Mouse (Mus musculus): ENCODE measurements around the gene Rbks. TPM values are rescaled to one million over a fixed set of nuclear protein-coding genes. Genes with fewer than 3 reads are reported as not detected.

Gene Rbks
- polyA plus RNA-seq, 1 experiment from 2014 or later: 1.7 TPM

DNA sequence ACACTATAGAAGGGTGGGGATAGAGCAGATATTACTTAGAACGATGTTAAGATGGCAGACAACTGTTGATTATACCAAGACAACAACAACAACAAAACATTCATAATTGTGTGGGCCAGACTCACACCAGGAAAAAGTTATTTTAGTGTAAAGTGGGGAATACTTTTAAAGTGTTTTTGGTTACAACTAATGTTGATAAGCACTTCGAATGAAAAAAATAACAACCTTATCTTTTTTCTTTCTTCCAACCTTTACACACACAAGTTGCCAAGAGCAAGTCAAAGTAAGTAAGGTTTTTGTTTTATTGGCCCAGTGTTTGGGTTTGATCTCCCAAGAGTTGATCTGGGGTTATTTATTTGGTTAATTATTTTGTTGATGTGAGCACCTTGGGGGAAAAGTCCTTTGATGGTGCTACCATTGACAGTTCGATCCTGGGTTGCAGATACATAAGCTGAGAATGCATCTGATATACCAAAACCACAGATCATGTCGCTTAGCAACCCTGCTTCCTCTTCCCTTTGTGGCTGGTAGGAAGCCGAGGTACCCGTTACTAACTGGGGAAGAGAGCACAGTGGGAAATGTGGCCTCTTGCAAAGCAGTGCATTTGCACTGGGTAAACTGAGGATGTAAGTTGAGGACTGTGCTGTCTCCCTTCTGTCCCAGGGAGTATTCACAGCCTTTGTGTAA, 82.9 kb downstream of the Rbks start:
- ATAC-seq (ENCODE audit: insufficient number of reproducible peaks, insufficient read depth, low FRiP score, low TSS enrichment): no peak
- Histone ChIP-seq H3K9ac (peak overlapping the region; percentile 68), H3K27me3 (no peaks in the 10 kb centered on the region), H3K4me1 (peaks cover 7% of the 10 kb centered on the region), H3K4me3 (peak overlapping the region; percentile 61), H3K36me3 (peaks cover 22% of the 10 kb centered on the region), H3K9me3 (no peaks in the 10 kb centered on the region), H3K27ac (peak overlapping the region; percentile 71), H3K4me2 (replicated peaks) (peak overlapping the region; percentile 54)
- whole genome bisulfite sequencing: 50% methylated on average over 6 of the region's 6 CpGs

DNA sequence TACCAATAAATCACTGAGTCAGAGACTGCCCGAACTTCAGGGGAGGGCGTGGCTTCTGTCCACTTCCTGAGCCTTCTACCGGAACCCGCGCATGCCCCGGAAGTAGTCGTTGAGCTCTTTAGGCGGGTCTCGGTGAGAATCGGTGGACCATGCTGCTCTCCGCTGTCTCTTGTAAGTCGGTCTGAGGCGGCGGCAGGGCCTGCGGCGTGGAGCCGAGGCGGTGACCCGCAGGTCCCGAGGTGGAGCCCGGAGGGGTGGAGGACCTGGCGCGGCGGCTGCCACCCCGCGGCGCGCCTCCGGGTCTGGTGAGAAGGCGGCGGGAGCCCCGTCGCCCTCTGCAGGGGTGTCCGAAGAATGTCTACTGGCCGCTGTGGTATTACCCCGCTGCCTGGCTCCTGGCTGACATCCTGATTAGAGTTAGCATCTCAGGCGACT, 83.6 kb downstream of the Rbks start:
- peak; percentile 87 for ATAC-seq (ENCODE audit: insufficient number of reproducible peaks, insufficient read depth, low FRiP score, low TSS enrichment)
- Histone ChIP-seq H3K4me2 (replicated peaks) (peak overlapping the region; percentile 54), H3K27me3 (no peaks in the 10 kb centered on the region), H3K36me3 (peaks cover 16% of the 10 kb centered on the region; the same call in 1 of the 2 replicates), H3K9me3 (no peaks in the 10 kb centered on the region), H3K9ac (peak overlapping the region; percentile 68), H3K4me1 (peaks cover 7% of the 10 kb centered on the region), H3K27ac (peak overlapping the region; percentile 71), H3K4me3 (peak overlapping the region; percentile 61)
- WGBS: under 1% methylated on average over 37 of the region's 37 CpGs

DNA sequence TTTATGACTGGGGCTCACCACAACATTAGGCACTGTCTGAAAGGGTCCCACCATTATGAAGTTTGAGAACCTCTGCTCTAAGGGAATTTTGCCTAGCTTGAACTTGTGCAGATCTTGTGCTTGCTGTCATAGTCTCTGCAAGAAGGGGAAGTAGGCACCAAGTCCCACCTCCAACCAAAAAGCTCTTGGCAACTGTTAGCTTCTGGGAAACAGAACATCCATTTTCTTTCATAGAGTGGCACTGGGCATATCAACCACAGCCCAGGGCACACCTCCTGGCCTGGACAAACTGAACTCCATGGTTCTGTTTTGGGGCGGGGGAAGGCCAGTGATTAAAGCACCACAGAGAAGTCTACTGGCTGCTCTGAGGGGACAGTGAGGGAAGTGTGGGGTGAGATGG, 86.2 kb downstream of the Rbks start:
- ATAC-seq (ENCODE audit: insufficient number of reproducible peaks, insufficient read depth, low FRiP score, low TSS enrichment): no peak
- Histone ChIP-seq H3K36me3 (no peaks in the 10 kb centered on the region), H3K4me3 (no peak overlapping the region), H3K4me2 (replicated peaks) (no peak overlapping the region), H3K9me3 (no peaks in the 10 kb centered on the region), H3K27me3 (no peaks in the 10 kb centered on the region), H3K27ac (no peak overlapping the region), H3K9ac (no peak overlapping the region), H3K4me1 (peaks cover 7% of the 10 kb centered on the region)
- 88% methylated on average over 1 of the region's 1 CpGs for WGBS

DNA sequence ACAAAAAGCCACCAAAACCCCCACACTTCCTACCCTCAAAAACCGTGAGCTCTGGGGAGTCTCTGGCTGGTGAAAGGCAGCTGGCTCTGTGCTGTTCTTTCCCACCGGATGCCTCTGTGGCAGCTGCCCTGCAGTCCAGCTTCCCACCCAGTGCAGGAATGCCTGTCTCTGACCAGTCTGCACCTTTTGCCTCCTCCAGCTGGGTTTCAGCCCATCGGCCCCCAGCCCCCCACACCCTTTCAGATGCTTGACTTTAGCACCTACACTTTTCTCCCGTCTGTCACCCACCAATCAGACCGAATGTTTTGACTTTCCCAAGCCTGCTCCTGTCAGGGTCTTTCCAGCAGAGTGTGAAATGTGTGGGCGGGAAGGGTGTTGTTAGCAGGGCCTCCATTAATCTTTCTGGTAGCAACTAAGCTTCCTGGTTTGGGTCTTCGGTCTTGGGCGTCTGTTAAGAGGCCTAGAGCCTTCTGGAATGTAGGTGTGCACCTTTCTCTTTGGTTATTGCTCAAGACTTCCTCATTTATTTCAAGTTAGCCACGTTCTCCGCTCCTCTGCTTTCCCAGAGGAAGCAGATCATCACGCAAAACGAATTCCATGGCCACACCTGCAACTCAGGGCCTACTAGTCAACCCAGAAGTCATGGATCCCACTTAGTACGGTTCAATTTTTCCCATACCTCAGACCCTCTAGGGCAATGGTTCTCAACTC, 86.9 kb downstream of the Rbks start:
- Histone ChIP-seq H3K9me3 (no peaks in the 10 kb centered on the region), H3K27ac (no peak overlapping the region), H3K4me2 (replicated peaks) (no peak overlapping the region), H3K9ac (no peak overlapping the region), H3K4me1 (peaks cover 7% of the 10 kb centered on the region), H3K27me3 (no peaks in the 10 kb centered on the region), H3K36me3 (no peaks in the 10 kb centered on the region), H3K4me3 (no peak overlapping the region)
- ATAC-seq (ENCODE audit: insufficient number of reproducible peaks, insufficient read depth, low FRiP score, low TSS enrichment): no peak
- 76% methylated on average over 13 of the region's 13 CpGs for WGBS

DNA sequence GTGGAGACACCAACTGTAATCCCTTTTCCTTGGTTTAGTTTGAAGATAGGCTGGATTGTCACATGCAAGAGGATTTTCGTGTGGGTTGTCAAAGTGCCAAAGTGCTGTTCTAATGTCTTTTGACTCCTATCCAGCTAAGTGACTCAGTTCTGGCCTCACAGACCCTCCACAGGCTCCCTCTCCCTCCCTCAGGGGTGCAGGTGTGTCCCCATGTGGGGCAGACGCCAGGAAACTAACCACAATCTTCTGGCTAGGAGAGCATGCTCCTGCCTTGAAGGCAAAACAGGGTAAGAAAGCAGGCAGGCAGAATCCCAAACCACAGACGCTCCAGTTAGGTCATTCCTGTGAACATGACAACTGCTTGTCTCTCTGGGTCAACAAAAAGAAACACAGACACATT, 91.3 kb downstream of the Rbks start:
- Histone ChIP-seq H3K36me3 (no peaks in the 10 kb centered on the region), H3K4me2 (replicated peaks) (no peak overlapping the region), H3K27me3 (no peaks in the 10 kb centered on the region), H3K9ac (no peak overlapping the region), H3K9me3 (no peaks in the 10 kb centered on the region), H3K27ac (no peak overlapping the region), H3K4me1 (no peaks in the 10 kb centered on the region), H3K4me3 (no peak overlapping the region)
- 50% methylated on average over 3 of the region's 3 CpGs for whole genome bisulfite sequencing
- ATAC-seq (ENCODE audit: insufficient number of reproducible peaks, insufficient read depth, low FRiP score, low TSS enrichment): no peak

DNA sequence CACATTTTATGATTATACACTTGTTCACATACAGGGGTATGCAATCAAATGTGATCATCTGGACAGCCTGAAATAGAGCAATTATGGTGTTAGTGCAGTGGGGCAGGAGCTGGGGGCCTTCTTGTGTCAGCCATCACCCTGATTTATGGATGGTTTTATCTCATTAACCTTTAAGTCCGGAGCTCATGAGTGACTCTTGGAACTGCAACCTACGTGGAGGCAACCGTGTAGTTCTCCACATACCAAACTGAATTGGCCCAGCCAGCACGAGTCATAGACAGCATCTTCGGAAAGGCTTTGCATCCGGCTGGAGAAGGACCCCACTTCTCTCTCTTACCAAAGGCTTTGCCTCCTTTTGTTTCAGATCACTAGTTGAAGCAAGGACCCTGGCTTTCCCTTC, 93.7 kb downstream of the Rbks start:
- no peak overlapping the region for H3K4me2 ChIP-seq (replicated peaks)
- no peaks in the 10 kb centered on the region for H3K4me1 ChIP-seq
- no peak for ATAC-seq (ENCODE audit: insufficient number of reproducible peaks, insufficient read depth, low FRiP score, low TSS enrichment)
- no peaks in the 10 kb centered on the region for H3K9me3 ChIP-seq
- WGBS: 75% methylated on average over 6 of the region's 6 CpGs
- H3K27ac ChIP-seq: no peak overlapping the region
- no peak overlapping the region for H3K9ac ChIP-seq
- no peak overlapping the region for H3K4me3 ChIP-seq
- no peaks in the 10 kb centered on the region for H3K27me3 ChIP-seq
- H3K36me3 ChIP-seq: no peaks in the 10 kb centered on the region

DNA sequence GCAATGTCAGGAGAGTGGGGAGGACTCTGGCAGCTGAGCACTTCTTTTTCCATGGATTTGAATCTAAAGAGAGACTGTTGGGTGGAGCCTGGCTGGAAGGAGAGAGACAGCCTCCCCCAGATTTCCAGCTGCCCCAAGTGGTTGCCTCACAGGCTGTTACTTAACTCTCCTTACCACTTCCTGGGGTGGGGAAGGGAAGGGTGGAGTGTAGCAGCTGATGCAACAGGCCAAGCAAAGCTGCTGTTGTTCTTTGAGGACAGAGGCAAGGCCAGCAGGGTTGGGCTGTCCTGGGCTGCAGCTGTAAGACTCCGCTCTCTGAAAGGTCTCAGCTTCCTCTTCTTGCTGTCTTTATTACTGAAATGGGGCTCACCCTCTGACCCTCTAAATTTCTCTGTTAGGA, 95.0 kb downstream of the Rbks start:
- H3K4me1 ChIP-seq: no peaks in the 10 kb centered on the region
- no peaks in the 10 kb centered on the region for H3K36me3 ChIP-seq
- no peak for ATAC-seq (ENCODE audit: insufficient number of reproducible peaks, insufficient read depth, low FRiP score, low TSS enrichment)
- no peak overlapping the region for H3K27ac ChIP-seq
- no peak overlapping the region for H3K4me2 ChIP-seq (replicated peaks)
- H3K4me3 ChIP-seq: no peak overlapping the region
- no peak overlapping the region for H3K9ac ChIP-seq
- no peaks in the 10 kb centered on the region for H3K27me3 ChIP-seq
- H3K9me3 ChIP-seq: no peaks in the 10 kb centered on the region
- 65% methylated on average over 1 of the region's 1 CpGs for WGBS

DNA sequence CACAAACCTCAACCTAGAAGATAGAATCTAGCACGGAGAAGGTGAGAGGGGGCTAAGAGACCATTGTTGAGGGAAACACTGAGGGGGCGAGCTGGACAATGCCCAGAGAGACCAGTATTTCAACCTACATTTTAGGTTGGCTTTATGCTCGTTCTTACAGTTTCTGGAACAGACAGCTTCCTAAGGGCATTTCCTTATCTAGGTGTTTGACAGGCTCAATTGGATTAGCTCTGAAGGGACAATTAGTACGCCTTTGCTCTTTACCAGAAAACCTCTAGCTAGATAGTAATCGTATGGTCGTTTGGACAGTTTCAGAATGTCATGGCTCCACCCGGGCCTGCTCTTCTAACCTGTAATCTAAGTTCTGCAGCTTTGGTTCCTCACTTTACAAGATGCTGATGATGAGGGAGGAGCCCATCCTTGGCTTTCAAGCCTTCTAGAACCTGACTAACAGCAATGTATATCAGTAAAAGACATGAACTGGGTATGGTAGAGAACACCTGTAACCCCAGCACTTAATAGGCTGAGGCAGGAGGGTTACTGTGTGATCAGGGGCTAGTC, 96.2 kb downstream of the Rbks start:
- 78% methylated on average over 7 of the region's 7 CpGs for WGBS
- no peaks in the 10 kb centered on the region for H3K36me3 ChIP-seq
- H3K4me3 ChIP-seq: no peak overlapping the region
- no peaks in the 10 kb centered on the region for H3K27me3 ChIP-seq
- no peak overlapping the region for H3K9ac ChIP-seq
- H3K4me2 ChIP-seq (replicated peaks): no peak overlapping the region
- no peak overlapping the region for H3K27ac ChIP-seq
- H3K4me1 ChIP-seq: peaks cover 4% of the 10 kb centered on the region; the same call in 1 of the 2 replicates
- H3K9me3 ChIP-seq: no peaks in the 10 kb centered on the region
- ATAC-seq (ENCODE audit: insufficient number of reproducible peaks, insufficient read depth, low FRiP score, low TSS enrichment): no peak

DNA sequence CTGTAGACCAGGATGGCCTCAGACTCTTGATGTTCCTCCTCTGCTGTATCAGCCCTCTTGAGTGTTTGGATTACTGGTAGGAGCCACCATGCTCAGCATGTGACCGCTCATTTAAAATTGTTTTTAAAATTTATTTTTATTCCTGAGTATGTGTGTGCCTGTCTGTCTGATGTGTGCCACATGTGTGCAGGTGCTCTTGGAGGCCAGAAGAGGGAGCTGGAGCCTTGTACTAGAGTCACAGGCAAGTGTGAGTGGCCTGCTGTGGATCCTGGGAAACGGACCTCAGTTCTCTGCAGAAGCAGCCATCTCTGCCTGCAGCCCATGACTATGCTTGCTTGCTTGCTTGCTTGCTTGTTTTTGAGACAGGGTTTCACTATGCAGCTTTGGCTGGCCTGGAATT, 98.3 kb downstream of the Rbks start:
- H3K9me3 ChIP-seq: no peaks in the 10 kb centered on the region
- no peak overlapping the region for H3K27ac ChIP-seq
- H3K4me1 ChIP-seq: peaks cover 4% of the 10 kb centered on the region; the same call in 1 of the 2 replicates
- ATAC-seq (ENCODE audit: insufficient number of reproducible peaks, insufficient read depth, low FRiP score, low TSS enrichment): no peak
- H3K9ac ChIP-seq: no peak overlapping the region
- H3K4me2 ChIP-seq (replicated peaks): no peak overlapping the region
- H3K4me3 ChIP-seq: no peak overlapping the region
- H3K27me3 ChIP-seq: no peaks in the 10 kb centered on the region
- no peaks in the 10 kb centered on the region for H3K36me3 ChIP-seq
- 75% methylated on average over 2 of the region's 2 CpGs for WGBS

DNA sequence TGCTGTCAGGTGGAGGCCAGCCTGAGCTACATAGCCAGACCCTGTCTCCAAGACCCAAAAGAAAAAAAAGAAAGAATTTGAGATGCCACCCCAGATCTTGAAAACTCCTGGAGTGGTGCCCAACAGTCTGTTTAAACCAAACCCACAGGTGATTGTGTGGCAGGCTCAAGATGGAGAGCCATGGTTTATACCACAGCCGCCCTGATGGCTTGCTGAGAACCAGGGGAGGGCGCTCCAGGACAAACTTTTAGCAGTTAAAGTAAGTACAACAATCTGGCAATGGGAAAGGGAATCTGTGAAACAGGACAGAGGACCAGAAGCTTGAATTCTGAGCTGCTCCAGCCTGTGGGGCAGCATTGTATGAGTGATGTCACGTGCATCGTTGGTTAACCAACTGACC, 98.8 kb downstream of the Rbks start:
- Histone ChIP-seq H3K36me3 (no peaks in the 10 kb centered on the region), H3K4me1 (peaks cover 4% of the 10 kb centered on the region; the same call in 1 of the 2 replicates), H3K4me3 (no peak overlapping the region), H3K27ac (no peak overlapping the region), H3K27me3 (no peaks in the 10 kb centered on the region), H3K9ac (no peak overlapping the region), H3K9me3 (no peaks in the 10 kb centered on the region), H3K4me2 (replicated peaks) (no peak overlapping the region)
- WGBS: 67% methylated on average over 4 of the region's 4 CpGs
- no peak for ATAC-seq (ENCODE audit: insufficient number of reproducible peaks, insufficient read depth, low FRiP score, low TSS enrichment)

DNA sequence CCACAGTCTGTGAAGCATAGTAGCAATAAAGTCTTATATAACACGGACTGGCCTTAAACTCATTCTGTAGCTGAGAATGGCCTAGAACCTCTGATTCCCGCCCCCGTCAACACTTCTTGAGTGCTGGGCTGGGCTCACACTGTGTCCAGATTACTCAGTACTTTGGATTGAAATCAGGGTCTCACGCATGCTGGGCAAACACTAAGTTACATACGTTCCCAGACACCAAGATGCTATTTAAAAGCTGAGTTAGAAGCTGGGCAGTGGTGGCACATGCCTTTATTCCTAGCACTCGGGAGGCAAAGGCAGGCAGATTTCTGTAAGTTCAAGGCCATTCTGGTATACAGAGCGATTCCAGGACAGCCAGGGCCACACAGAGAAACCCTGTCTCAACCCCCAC, 99.3 kb downstream of the Rbks start:
- no peak overlapping the region for H3K4me3 ChIP-seq
- no peaks in the 10 kb centered on the region for H3K9me3 ChIP-seq
- no peaks in the 10 kb centered on the region for H3K36me3 ChIP-seq
- no peak overlapping the region for H3K27ac ChIP-seq
- H3K9ac ChIP-seq: no peak overlapping the region
- 80% methylated on average over 7 of the region's 7 CpGs for WGBS
- ATAC-seq (ENCODE audit: insufficient number of reproducible peaks, insufficient read depth, low FRiP score, low TSS enrichment): no peak
- H3K4me2 ChIP-seq (replicated peaks): no peak overlapping the region
- peaks cover 4% of the 10 kb centered on the region; the same call in 1 of the 2 replicates for H3K4me1 ChIP-seq
- H3K27me3 ChIP-seq: no peaks in the 10 kb centered on the region

DNA sequence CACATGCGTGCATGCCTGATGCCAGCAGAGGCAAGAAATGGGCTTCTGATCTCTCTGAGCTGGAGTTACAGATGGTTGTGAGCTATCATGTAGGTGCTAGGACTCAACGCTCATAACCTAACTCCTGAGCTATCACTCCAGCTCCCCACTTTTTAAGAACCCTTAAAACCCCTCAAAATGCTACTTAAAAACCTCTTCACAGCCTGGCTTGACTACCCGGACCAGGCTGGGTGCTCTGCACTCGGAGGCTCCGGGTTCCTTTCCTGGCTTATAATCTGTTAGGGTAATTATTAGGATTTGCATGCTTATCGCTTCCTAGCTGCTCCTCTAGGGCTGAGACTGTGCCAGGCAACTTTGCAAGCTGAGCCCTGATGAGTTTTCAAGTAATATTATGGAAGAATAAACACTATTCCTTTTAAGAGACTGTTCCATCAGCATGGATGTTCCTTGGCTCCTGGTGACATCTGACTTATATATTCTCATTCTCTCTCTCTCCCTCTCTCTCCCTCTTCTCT, 99.9 kb downstream of the Rbks start:
- H3K9ac ChIP-seq: no peak overlapping the region
- no peak overlapping the region for H3K27ac ChIP-seq
- WGBS: 73% methylated on average over 6 of the region's 6 CpGs
- peaks cover 4% of the 10 kb centered on the region; the same call in 1 of the 2 replicates for H3K4me1 ChIP-seq
- H3K27me3 ChIP-seq: no peaks in the 10 kb centered on the region
- no peaks in the 10 kb centered on the region for H3K9me3 ChIP-seq
- no peak for ATAC-seq (ENCODE audit: insufficient number of reproducible peaks, insufficient read depth, low FRiP score, low TSS enrichment)
- H3K36me3 ChIP-seq: no peaks in the 10 kb centered on the region
- peak overlapping the region; percentile 69 for H3K4me2 ChIP-seq (replicated peaks)
- H3K4me3 ChIP-seq: no peak overlapping the region
